Mouse (Mus musculus): ENCODE data around the gene Mpv17l2. TPM values are rescaled to one million over a fixed set of nuclear protein-coding genes. Genes with fewer than 3 reads are reported as not detected.

The Mpv17l2 gene
- polyA plus RNA-seq, 1 experiment from 2014 or later = 52.2 TPM

DNA sequence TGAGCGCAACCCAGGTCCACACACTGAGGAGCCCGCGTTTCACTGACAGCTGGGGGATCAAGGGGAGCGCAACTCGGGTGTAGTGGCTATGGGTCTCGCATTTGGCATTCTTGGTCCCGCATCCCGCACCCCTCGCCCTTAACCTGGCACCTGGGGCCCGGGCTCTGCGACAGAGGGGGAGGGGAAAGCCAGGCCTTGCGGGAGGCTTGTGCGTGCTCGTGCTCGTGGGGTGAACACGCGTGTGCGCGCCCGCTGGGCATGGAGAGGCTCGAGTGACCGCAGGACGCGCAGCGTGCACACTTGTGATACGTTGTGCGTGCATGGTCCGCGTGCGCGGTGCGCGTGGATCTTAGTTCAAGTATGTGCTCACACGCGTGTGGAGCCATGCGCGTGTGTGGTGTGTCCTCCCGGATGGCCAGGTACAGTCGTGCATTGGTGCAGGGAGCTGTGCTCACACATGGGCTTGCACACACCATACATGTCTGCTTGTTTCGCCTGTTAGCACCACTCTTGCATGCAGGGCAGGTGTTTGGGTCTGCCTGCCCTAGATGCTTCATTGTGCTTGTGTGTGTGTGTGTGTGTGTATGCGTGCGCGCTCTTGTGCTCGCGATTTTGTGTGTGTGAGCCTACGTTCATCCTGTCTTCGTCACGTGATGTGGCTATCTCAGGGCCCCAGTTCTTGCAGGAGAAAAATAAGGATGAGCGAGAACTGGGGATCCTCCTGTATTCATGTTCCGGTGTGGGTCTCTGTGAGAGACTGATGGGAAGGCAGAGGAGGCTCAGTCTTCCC lies 5.7 kb downstream of the Mpv17l2 start:
- H3K27ac ChIP-seq = peak overlapping the region; percentile 61
- no peaks in the 10 kb centered on the region for H3K9me3 ChIP-seq (replicated peaks)
- peak; percentile 11; the same call in 1 of the 2 replicates for ATAC-seq
- H3K9ac ChIP-seq = peak overlapping the region; percentile 78
- H3K36me3 ChIP-seq = peaks cover 29% of the 10 kb centered on the region
- 19% methylated on average over 50 of the region's 50 CpGs for WGBS (ENCODE audit: insufficient replicate concordance)
- peaks cover 65% of the 10 kb centered on the region for H3K4me1 ChIP-seq
- H3K4me3 ChIP-seq = peak overlapping the region; percentile 73
- H3K27me3 ChIP-seq (replicated peaks) = peaks cover 5% of the 10 kb centered on the region
- peak overlapping the region; percentile 97 for H3K4me2 ChIP-seq

DNA sequence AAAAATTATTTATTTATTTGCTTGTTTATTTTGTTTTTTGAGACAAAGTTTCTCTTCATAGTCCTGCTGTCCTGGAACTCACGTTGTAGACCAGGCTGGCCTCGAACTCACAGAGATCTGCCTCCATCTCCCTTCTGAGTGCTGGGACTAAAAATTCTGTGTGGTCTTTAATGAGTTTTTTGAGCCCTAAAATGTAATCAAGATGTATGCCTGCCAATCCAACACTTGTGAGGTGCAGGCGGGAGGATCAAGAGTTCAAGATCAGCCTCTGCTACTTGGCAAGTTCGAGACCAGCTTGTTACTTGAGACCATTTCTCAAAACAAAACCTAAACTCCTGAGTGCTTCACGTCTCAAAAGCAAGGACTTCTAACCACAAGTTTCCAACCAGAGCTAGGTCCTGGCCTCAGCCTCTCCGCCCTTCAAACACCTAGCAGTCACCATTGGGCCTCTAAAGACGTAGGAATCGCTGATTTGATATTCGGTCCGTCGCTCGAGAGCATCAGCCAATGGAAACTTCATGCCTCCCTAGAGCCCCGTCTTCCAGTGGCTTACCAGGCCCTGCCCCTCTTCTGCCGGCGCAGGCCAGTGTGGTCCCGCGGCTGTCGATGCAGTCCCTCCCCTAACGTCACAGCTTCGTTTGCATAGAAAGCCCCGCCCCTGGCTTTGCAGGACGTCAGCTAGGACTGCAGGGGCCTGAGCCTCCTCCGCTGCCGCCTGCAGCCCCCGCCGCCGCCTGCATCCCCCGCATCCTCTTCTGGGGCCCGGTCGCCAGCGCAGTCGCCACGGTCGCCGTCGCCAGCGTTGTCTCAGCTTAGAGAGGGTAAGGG lies 6.5 kb downstream of the Mpv17l2 start, which contains the start of gene Rab3a:
TSS of gene Rab3a (plus strand) at position 637 of the 828 bp plus-strand sequence.
- Histone ChIP-seq H3K4me1 (peaks cover 57% of the 10 kb centered on the region), H3K4me2 (peak within 1 kb of the TSS; percentile 97), H3K36me3 (peaks cover 29% of the 10 kb centered on the region), H3K27ac (peak within 1 kb of the TSS; percentile 79), H3K4me3 (peak within 1 kb of the TSS; percentile 73), H3K9me3 (replicated peaks) (no peaks in the 10 kb centered on the region), H3K27me3 (replicated peaks) (peaks cover 14% of the 10 kb centered on the region), H3K9ac (peak within 1 kb of the TSS; percentile 78)
- 7% methylated on average over 37 of the region's 37 CpGs for WGBS (ENCODE audit: insufficient replicate concordance)
- ATAC-seq = peak; percentile 98

GRCm38 (mm10) chr8:70753151-70753550 lies 7.6 kb downstream of the Mpv17l2 start:
- Histone ChIP-seq H3K4me3 (peak overlapping the region; percentile 35), H3K9me3 (replicated peaks) (no peaks in the 10 kb centered on the region), H3K27me3 (replicated peaks) (peaks cover 25% of the 10 kb centered on the region), H3K27ac (peak overlapping the region; percentile 79), H3K9ac (peak overlapping the region; percentile 47; the same call in 1 of the 2 replicates), H3K36me3 (peaks cover 20% of the 10 kb centered on the region), H3K4me2 (peak overlapping the region; percentile 97), H3K4me1 (peaks cover 46% of the 10 kb centered on the region)
- no peak for ATAC-seq
- 12% methylated on average over 21 of the region's 21 CpGs for WGBS (ENCODE audit: insufficient replicate concordance)

DNA sequence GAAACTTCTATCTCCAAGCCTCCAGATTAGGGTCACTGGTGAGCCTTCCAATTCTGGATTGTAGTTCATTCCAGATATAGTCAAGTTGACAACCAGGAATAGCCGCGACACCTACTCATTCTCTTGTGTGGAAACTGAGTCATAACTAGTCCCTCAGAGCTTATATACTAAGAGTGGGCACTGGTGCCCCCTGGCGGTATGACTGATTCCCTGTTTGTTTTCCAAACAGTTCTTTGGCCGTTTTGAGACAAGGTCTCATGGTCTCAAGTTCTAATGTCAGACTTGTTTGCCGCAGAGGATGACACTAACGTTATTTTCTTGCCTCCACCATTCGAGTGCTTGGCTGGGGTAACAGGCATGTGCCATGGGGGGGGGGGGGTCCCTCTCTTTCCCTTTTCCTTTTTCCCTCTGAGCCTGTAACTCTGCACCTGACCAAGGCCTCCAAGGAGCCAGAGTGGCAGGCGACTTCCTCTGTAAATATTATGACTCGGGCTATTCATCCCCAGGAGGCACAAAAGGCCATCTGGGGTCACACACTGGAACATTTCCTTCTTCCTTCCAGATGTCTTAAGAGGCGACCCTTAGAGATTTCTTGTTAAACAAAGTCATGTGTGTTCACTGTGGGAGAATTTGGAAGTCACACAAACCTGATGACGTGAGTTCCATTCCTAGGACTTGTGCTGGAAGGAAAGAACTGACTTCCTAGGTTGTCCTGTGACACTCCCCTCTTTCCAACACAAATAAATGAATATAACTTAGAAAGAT lies 8.6 kb downstream of the Mpv17l2 start:
- Histone ChIP-seq H3K27me3 (replicated peaks) (peaks cover 34% of the 10 kb centered on the region), H3K36me3 (peaks cover 12% of the 10 kb centered on the region), H3K4me2 (no peak overlapping the region), H3K27ac (peak overlapping the region; percentile 79), H3K9me3 (replicated peaks) (no peaks in the 10 kb centered on the region), H3K4me3 (no peak overlapping the region), H3K9ac (no peak overlapping the region), H3K4me1 (peaks cover 41% of the 10 kb centered on the region)
- ATAC-seq = no peak
- 23% methylated on average over 11 of the region's 11 CpGs for WGBS (ENCODE audit: insufficient replicate concordance)

DNA sequence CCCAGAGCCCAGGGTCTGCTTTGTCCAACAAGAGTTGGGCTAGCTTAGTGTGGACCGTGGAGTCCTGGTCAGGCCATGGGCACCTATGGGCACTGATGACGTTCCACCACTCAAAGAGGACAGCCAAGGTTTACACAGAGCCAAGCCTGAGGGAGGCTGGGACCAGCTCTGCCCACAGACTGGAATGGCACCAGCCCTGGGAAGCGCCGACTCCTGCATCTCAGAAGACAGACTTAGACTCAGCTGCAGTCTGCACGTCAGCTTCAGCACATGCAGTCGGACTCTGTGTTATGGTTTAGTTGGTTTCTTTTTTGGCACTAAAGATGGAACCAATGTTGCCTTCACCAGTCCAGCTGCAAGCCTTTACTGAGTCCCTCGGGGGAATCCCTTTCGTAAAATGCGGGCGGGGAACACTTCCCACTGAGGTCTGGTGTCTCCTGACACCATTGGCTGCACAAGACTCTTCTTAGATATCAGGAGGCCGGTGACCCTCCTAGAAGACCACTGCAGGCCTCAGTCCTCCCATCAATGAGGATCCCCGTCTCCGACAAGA lies 10.5 kb downstream of the Mpv17l2 start:
- Histone ChIP-seq H3K27ac (no peak overlapping the region), H3K4me2 (no peak overlapping the region), H3K4me1 (peaks cover 30% of the 10 kb centered on the region), H3K27me3 (replicated peaks) (peaks cover 54% of the 10 kb centered on the region), H3K4me3 (no peak overlapping the region), H3K9me3 (replicated peaks) (no peaks in the 10 kb centered on the region), H3K9ac (no peak overlapping the region), H3K36me3 (no peaks in the 10 kb centered on the region)
- ATAC-seq = no peak
- 70% methylated on average over 13 of the region's 13 CpGs for WGBS (ENCODE audit: insufficient replicate concordance)

- WGBS (ENCODE audit: insufficient replicate concordance) = 61% methylated on average over 19 of the region's 19 CpGs
- Histone ChIP-seq H3K4me3 (no peak overlapping the region), H3K4me1 (peaks cover 22% of the 10 kb centered on the region), H3K36me3 (no peaks in the 10 kb centered on the region), H3K27ac (no peak overlapping the region), H3K9me3 (replicated peaks) (no peaks in the 10 kb centered on the region), H3K4me2 (no peak overlapping the region), H3K27me3 (replicated peaks) (peaks cover 64% of the 10 kb centered on the region), H3K9ac (no peak overlapping the region)
- no peak for ATAC-seq
Observed at GRCm38 (mm10) chr8:70749097-70749674, 11.6 kb downstream of the Mpv17l2 start.

DNA sequence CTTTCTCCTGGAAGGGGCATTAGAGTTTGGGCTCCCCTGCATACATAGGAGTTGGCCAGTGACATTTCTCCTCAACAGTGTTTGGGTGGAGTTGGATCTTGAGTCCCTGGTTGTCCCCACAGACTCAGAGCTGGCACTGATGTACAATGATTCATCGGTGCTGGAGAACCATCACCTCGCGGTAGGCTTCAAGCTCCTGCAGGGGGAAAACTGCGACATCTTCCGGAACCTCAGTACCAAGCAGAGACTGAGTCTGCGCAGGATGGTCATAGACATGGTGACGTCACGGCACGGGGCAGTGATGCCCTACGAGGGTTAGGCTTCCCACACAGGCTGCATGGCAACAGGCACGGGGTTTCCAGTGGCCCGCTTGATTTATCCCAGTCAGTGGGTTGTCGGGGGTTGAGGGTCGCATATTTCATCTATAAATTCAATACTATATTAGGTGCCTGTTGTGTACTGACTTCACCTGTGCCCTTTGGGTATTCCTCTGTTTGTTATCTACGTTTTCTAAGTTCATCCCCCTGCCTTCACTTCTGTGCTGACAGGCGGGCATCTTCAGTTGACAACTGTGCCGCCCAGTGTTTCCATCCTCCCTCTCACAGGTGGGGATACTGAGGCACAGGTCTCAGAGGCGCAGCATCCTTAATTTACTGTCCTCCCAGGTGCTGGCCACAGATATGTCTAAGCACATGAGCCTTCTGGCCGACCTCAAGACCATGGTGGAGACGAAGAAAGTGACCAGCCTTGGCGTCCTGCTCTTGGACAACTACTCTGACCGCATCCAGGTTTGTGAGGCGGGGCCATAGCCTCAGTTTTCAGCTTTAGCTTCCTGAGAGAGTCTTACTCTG lies 12.3 kb downstream of the Mpv17l2 start:
- Histone ChIP-seq H3K9ac (no peak overlapping the region), H3K9me3 (replicated peaks) (no peaks in the 10 kb centered on the region), H3K27me3 (replicated peaks) (peaks cover 71% of the 10 kb centered on the region), H3K4me2 (no peak overlapping the region), H3K4me1 (peaks cover 21% of the 10 kb centered on the region), H3K36me3 (no peaks in the 10 kb centered on the region), H3K4me3 (no peak overlapping the region), H3K27ac (no peak overlapping the region)
- WGBS (ENCODE audit: insufficient replicate concordance) = 68% methylated on average over 23 of the region's 23 CpGs
- ATAC-seq = no peak

DNA sequence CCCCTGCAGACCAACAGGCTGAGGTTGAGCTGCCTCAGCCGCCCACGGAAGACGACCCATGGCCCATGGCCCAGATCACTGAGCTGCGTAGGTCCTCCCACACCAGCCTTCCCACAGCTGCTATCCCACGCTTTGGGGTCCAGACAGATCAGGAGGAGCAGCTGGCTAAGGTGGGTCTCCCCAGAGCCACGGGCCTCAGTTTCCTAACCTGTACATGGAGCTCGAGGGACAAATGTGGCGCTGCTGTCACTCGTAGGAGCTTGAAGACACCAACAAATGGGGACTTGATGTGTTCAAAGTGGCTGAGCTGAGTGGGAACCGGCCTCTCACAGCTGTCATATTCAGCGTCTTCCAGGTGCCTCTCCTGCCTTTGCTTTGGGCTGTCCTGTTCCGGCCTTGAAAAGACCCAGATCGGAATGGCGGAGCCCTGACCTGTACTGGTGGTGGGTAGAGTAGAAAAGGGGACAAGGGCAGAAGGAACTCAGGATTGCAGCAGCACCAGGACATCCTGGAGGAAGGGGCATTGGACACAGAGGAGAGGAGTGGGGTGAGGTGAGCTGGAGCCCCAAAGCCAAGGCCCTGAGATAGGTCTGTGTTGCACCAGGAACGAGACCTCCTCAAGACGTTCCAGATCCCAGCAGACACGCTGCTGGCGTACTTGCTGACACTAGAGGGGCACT lies 13.4 kb downstream of the Mpv17l2 start:
- WGBS (ENCODE audit: insufficient replicate concordance) = 68% methylated on average over 18 of the region's 18 CpGs
- Histone ChIP-seq H3K9ac (no peak overlapping the region), H3K4me3 (no peak overlapping the region), H3K4me1 (peaks cover 17% of the 10 kb centered on the region), H3K27ac (no peak overlapping the region), H3K27me3 (replicated peaks) (peaks cover 83% of the 10 kb centered on the region), H3K4me2 (no peak overlapping the region), H3K36me3 (no peaks in the 10 kb centered on the region), H3K9me3 (replicated peaks) (no peaks in the 10 kb centered on the region)
- no peak for ATAC-seq

DNA sequence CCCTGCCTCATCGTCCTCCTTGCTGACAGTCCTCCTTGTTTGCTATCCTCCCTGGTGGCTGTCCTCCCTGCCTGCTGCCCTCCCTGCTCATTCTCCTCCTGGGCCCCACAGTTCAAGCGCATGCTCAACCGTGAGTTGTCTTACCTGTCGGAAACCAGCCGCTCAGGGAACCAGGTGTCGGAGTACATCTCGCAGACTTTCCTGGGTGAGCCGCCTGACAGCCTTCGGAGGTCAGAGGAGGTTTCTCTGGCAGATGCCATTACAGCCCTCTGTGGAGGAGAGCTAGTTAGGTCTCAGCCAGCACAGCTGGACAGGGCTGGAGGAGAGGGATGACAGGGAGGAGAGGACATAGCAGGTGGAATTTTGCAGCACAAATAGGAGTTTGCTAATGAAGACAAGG lies 14.1 kb downstream of the Mpv17l2 start:
- Histone ChIP-seq H3K4me2 (no peak overlapping the region), H3K9me3 (replicated peaks) (no peaks in the 10 kb centered on the region), H3K4me3 (no peak overlapping the region), H3K36me3 (no peaks in the 10 kb centered on the region), H3K27ac (no peak overlapping the region), H3K9ac (no peak overlapping the region), H3K4me1 (peaks cover 13% of the 10 kb centered on the region), H3K27me3 (replicated peaks) (peaks cover 89% of the 10 kb centered on the region)
- 63% methylated on average over 9 of the region's 9 CpGs for WGBS (ENCODE audit: insufficient replicate concordance)
- no peak for ATAC-seq

DNA sequence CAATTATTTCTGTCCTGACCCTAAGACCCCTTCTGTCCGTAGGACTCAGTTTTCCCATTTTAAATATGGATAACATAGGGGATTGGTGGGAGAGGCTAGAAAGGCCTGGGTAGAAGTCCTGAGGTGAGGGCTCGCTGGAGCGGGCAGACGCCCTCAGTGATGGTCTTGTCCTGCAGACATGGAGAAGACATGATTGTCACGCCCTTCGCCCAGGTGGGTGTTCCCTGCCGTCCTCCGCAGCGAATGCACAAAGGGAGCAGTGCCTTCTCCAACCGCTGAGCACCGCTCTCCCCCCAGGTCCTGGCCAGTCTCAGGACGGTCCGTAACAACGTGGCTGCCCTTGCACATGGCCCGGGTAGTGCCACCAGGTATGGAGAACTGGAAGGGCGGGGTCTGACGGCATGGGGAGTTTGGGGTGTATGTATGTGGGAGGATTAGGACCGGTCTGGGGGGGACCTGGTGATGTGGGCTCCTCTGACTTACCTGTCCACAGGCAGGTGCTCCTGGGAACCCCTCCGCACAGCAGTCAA lies 15.0 kb downstream of the Mpv17l2 start:
- Histone ChIP-seq H3K9ac (no peak overlapping the region), H3K9me3 (replicated peaks) (no peaks in the 10 kb centered on the region), H3K36me3 (no peaks in the 10 kb centered on the region), H3K4me2 (no peak overlapping the region), H3K4me3 (no peak overlapping the region), H3K27me3 (replicated peaks) (peaks cover 99% of the 10 kb centered on the region), H3K4me1 (peaks cover 13% of the 10 kb centered on the region), H3K27ac (no peak overlapping the region)
- no peak for ATAC-seq
- 38% methylated on average over 19 of the region's 19 CpGs for WGBS (ENCODE audit: insufficient replicate concordance)
